Mouse (Mus musculus) olfactory bulb, adult 2 months (tissue): ENCODE data around the gene Hacd1.

Experiments
- CTCF ChIP-seq: fragments of 200-500 bp; IDR thresholded peaks from 2 replicates; pipeline ENCODE4 v1.5.1; 2012; ENCODE audit warnings: low read depth, mild to moderate bottlenecking, low read length, moderate library complexity; ENCODE audit not compliant: insufficient read depth
- POLR2A ChIP-seq: fragments of 200-500 bp; IDR thresholded peaks from 2 replicates; pipeline ENCODE4 v1.6.1; 2012; ENCODE audit warnings: mild to moderate bottlenecking, low read depth, low read length, moderate library complexity; ENCODE audit not compliant: insufficient read depth

- TF ChIP-seq CTCF = no peak
- no peak for TF ChIP-seq POLR2A
These were observed 1.2 kb downstream of the Hacd1 start for GRCm38 (mm10) chr2:14054716-14055115.
